Mouse (Mus musculus) macrophage (primary cell): ENCODE measurements around the gene Pde1a. TPM values are rescaled to one million over a fixed set of nuclear protein-coding genes. Genes with fewer than 3 reads are reported as not detected.

ENCODE experiments used
- H3K27ac ChIP-seq: fragments of 350-480 bp; formaldehyde crosslinking; 2 replicates; pipeline ENCODE4 v1.9.0; 2021
- H3K36me3 ChIP-seq: fragments of 350-480 bp; formaldehyde crosslinking; 2 replicates; pipeline ENCODE4 v1.9.0; 2021; ENCODE audit errors: inconsistent target
- H3K4me3 ChIP-seq: fragments of 350-480 bp; formaldehyde crosslinking; 2 replicates; pipeline ENCODE4 v1.9.0; 2021; ENCODE audit errors: inconsistent target
- H3K79me2 ChIP-seq: fragments of 350-480 bp; formaldehyde crosslinking; 2 replicates; pipeline ENCODE4 v1.9.0; 2021; ENCODE audit errors: inconsistent target
- WGBS: methylation state at CpG from one replicate; pipeline ENCODE4 v1.1.7; 2026; ENCODE audit warnings: inconsistent platforms; ENCODE audit not compliant: missing documents; 5-methylcytosine and 5-hydroxymethylcytosine counted together
- polyA plus RNA-seq: library from polyadenylated mRNA; stranded (reverse); fragments of 250-400 nt; gene quantifications from 3 replicates; pipeline ENCODE4 v1.2.4, GENCODE M21; 2018; ENCODE audit warnings: inconsistent platforms

Pde1a gene
- polyA plus RNA-seq, 1 experiment from 2014 or later, result not detected

GRCm38 (mm10) chr2:79961421-79961820, 167.8 kb downstream of the Pde1a start:
- no peak overlapping the region for H3K27ac ChIP-seq
- H3K79me2 ChIP-seq, result no peaks in the 10 kb centered on the region
- WGBS, result 98% methylated on average over 4 of the region's 4 CpGs
- H3K4me3 ChIP-seq, result no peak overlapping the region
- H3K36me3 ChIP-seq, result no peaks in the 10 kb centered on the region

- Histone ChIP-seq H3K36me3 (no peaks in the 10 kb centered on the region), H3K79me2 (no peaks in the 10 kb centered on the region), H3K27ac (no peak overlapping the region), H3K4me3 (no peak overlapping the region)
- WGBS, result 86% methylated on average over 6 of the region's 6 CpGs
Observed at GRCm38 (mm10) chr2:79957659-79958340, 171.5 kb downstream of the Pde1a start.

GRCm38 (mm10) chr2:79945898-79946675, 183.2 kb downstream of the Pde1a start:
- no peak overlapping the region for H3K27ac ChIP-seq
- H3K36me3 ChIP-seq, result no peaks in the 10 kb centered on the region
- WGBS, result 64% methylated on average over 8 of the region's 8 CpGs
- no peaks in the 10 kb centered on the region for H3K79me2 ChIP-seq
- no peak overlapping the region for H3K4me3 ChIP-seq

- Histone ChIP-seq H3K27ac (no peak overlapping the region), H3K36me3 (no peaks in the 10 kb centered on the region), H3K79me2 (no peaks in the 10 kb centered on the region), H3K4me3 (no peak overlapping the region)
- 56% methylated on average over 5 of the region's 5 CpGs for WGBS
Observed at GRCm38 (mm10) chr2:79934660-79935059, 194.6 kb downstream of the Pde1a start.

GRCm38 (mm10) chr2:79922356-79922755, 206.9 kb downstream of the Pde1a start:
- Histone ChIP-seq H3K36me3 (no peaks in the 10 kb centered on the region), H3K27ac (no peak overlapping the region), H3K79me2 (no peaks in the 10 kb centered on the region), H3K4me3 (no peak overlapping the region)

- 89% methylated on average over 3 of the region's 4 CpGs for WGBS
- Histone ChIP-seq H3K27ac (no peak overlapping the region), H3K36me3 (no peaks in the 10 kb centered on the region), H3K79me2 (no peaks in the 10 kb centered on the region), H3K4me3 (no peak overlapping the region)
Observed at GRCm38 (mm10) chr2:79921375-79921774, 207.9 kb downstream of the Pde1a start.

GRCm38 (mm10) chr2:79920438-79920837, 208.8 kb downstream of the Pde1a start:
- no peaks in the 10 kb centered on the region for H3K79me2 ChIP-seq
- no peak overlapping the region for H3K27ac ChIP-seq
- H3K4me3 ChIP-seq, result no peak overlapping the region
- H3K36me3 ChIP-seq, result no peaks in the 10 kb centered on the region
- WGBS, result 85% methylated on average over 4 of the region's 4 CpGs

- Histone ChIP-seq H3K4me3 (no peak overlapping the region), H3K36me3 (no peaks in the 10 kb centered on the region)
- WGBS, result 89% methylated on average over 2 of the region's 2 CpGs
Observed at GRCm38 (mm10) chr2:79901841-79902510, 227.3 kb downstream of the Pde1a start.

GRCm38 (mm10) chr2:79898522-79898921, 230.7 kb downstream of the Pde1a start:
- H3K4me3 ChIP-seq, result no peak overlapping the region
- WGBS, result 72% methylated on average over 3 of the region's 3 CpGs
- H3K36me3 ChIP-seq, result no peaks in the 10 kb centered on the region
- H3K79me2 ChIP-seq, result no peaks in the 10 kb centered on the region
- no peak overlapping the region for H3K27ac ChIP-seq

More at GRCm38 (mm10) chr2:79901841-79902510, 227.3 kb downstream of the Pde1a start:
- Histone ChIP-seq H3K27ac (no peak overlapping the region), H3K79me2 (no peaks in the 10 kb centered on the region)

GRCm38 (mm10) chr2:79892829-79893228, 236.4 kb downstream of the Pde1a start:
- H3K36me3 ChIP-seq, result no peaks in the 10 kb centered on the region
- H3K27ac ChIP-seq, result no peak overlapping the region
- no peak overlapping the region for H3K4me3 ChIP-seq
- H3K79me2 ChIP-seq, result no peaks in the 10 kb centered on the region
- WGBS, result 6% methylated on average over 1 of the region's 1 CpGs

GRCm38 (mm10) chr2:79891760-79892570, 237.3 kb downstream of the Pde1a start:
- no peaks in the 10 kb centered on the region for H3K36me3 ChIP-seq
- H3K27ac ChIP-seq, result no peak overlapping the region
- H3K79me2 ChIP-seq, result no peaks in the 10 kb centered on the region
- no peak overlapping the region for H3K4me3 ChIP-seq
- WGBS, result 84% methylated on average over 5 of the region's 5 CpGs

GRCm38 (mm10) chr2:79890726-79891125, 238.5 kb downstream of the Pde1a start:
- Histone ChIP-seq H3K79me2 (no peaks in the 10 kb centered on the region), H3K27ac (no peak overlapping the region), H3K4me3 (no peak overlapping the region), H3K36me3 (no peaks in the 10 kb centered on the region)
- 95% methylated on average over 8 of the region's 8 CpGs for WGBS

GRCm38 (mm10) chr2:79883631-79884350, 245.5 kb downstream of the Pde1a start:
- WGBS, result 96% methylated on average over 6 of the region's 6 CpGs
- no peak overlapping the region for H3K4me3 ChIP-seq
- no peak overlapping the region for H3K27ac ChIP-seq
- H3K79me2 ChIP-seq, result no peaks in the 10 kb centered on the region
- H3K36me3 ChIP-seq, result no peaks in the 10 kb centered on the region

- Histone ChIP-seq H3K36me3 (no peaks in the 10 kb centered on the region), H3K4me3 (no peak overlapping the region), H3K79me2 (no peaks in the 10 kb centered on the region), H3K27ac (no peak overlapping the region)
- WGBS, result 93% methylated on average over 4 of the region's 4 CpGs
Observed at GRCm38 (mm10) chr2:79883210-79883609, 246.0 kb downstream of the Pde1a start.
